Mouse (Mus musculus) C2C12 (cell line): ENCODE results near the gene Trim11.

Experiments used
- CEBPB ChIP-seq: IDR thresholded peaks from one replicate; pipeline ENCODE4 v1.6.1; 2011; ENCODE audit warnings: low read depth, mild to moderate bottlenecking, control low read depth, moderate library complexity
- CTCF ChIP-seq: IDR thresholded peaks from one replicate; pipeline ENCODE4 v1.5.1; 2011; ENCODE audit not compliant: control insufficient read depth, insufficient read depth, insufficient read length
- FOSL1 ChIP-seq: IDR thresholded peaks from one replicate; pipeline ENCODE4 v1.8.0; 2011; ENCODE audit warnings: mild to moderate bottlenecking, low read length; ENCODE audit not compliant: poor library complexity, insufficient read depth, severe bottlenecking
- MAX ChIP-seq: IDR thresholded peaks from one replicate; pipeline ENCODE4 v1.6.1; 2011; ENCODE audit warnings: mild to moderate bottlenecking, control low read depth
- MYOG ChIP-seq: IDR thresholded peaks from one replicate; pipeline ENCODE4 v1.6.1; 2011; ENCODE audit not compliant: control insufficient read depth, insufficient read length; ENCODE audit errors: extremely low read depth

DNA sequence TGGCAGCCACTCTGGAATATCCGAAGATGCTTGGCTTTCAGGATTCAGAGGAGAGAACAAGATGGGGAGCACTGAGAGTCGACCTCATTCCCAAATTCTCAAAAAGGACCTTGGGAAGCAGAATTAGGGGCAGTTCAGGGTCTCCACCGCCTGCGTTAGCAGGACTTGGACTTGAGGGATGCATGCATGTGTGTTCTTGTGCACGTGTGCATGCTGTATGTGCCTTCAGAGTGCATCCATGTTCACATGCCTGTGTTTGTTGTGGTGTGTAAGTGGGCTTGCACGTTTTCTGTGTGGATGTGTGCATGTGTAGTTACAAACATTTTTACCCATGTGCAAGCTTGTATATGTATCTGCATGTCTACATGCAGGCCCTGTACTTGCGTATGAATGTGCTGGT lies 13.7 kb upstream of the Trim11 start:
- TF ChIP-seq CEBPB: no peak
- no peak for TF ChIP-seq MYOG
- TF ChIP-seq CTCF: no peak
- TF ChIP-seq MAX: no peak
- TF ChIP-seq FOSL1: no peak
